Mouse (Mus musculus): Measurements from ENCODE around the gene Nmb.

- TF ChIP-seq CTCF (IDR thresholded peaks at IDR 0.05; ENCODE audit: low read depth) (no peak), EP300 (IDR thresholded peaks at IDR 0.05; ENCODE audit: low read depth) (no peak)
Measured at GRCm38 (mm10) chr7:80893753-80894129, 11.1 kb downstream of the Nmb start.
